Mouse (Mus musculus) ES-Bruce4 (cell line): ENCODE measurements at regions not wholly inside any gene's neighbourhood (a gene's known extent, or its start where the extent isn't known, plus 50 kb on each side); places are given as distances from the start of the nearest gene placed in this dataset.

ENCODE experiments used
- CTCF ChIP-seq: IDR thresholded peaks from one replicate; pipeline ENCODE4 v1.8.1; 2011; ENCODE audit warnings: low read depth, low read length
- EP300 ChIP-seq: IDR thresholded peaks from 2 replicates; pipeline ENCODE4 v1.6.1; 2011; ENCODE audit warnings: low read depth, low read length; ENCODE audit not compliant: insufficient read depth
- POLR2A ChIP-seq: IDR thresholded peaks from one replicate; pipeline ENCODE4 v1.8.1; 2011; ENCODE audit warnings: low read length; ENCODE audit not compliant: insufficient read depth

- no peak for TF ChIP-seq CTCF
- TF ChIP-seq EP300: no peak
- TF ChIP-seq POLR2A: no peak
Measured at GRCm38 (mm10) chr2:170253681-170254440, 106.0 kb upstream of the Zfp217 start.
